Mouse (Mus musculus): ENCODE results near the gene Pvr.

The Pvr gene

GRCm38 (mm10) chr7:19871943-19872601 is 48.9 kb downstream of the Pvr start:
- DNase-seq (ENCODE audit: low read depth, low spot score), result no peak

- DNase-seq (ENCODE audit: low read depth, low spot score), result no peak
Observed at GRCm38 (mm10) chr7:19871137-19871621, 49.8 kb downstream of the Pvr start.

GRCm38 (mm10) chr7:19867751-19868399 is 53.1 kb downstream of the Pvr start:
- DNase-seq (ENCODE audit: low read depth, low spot score), result no peak

- DNase-seq (ENCODE audit: low read depth, low spot score), result no peak
Observed at GRCm38 (mm10) chr7:19866490-19866889, 54.5 kb downstream of the Pvr start.

- no peak for DNase-seq (ENCODE audit: low read depth, low spot score)
Observed at GRCm38 (mm10) chr7:19865246-19866036, 55.5 kb downstream of the Pvr start.

GRCm38 (mm10) chr7:19864241-19864640 is 56.7 kb downstream of the Pvr start:
- DNase-seq (ENCODE audit: low read depth, low spot score), result no peak

- no peak for DNase-seq (ENCODE audit: low read depth, low spot score)
Observed at GRCm38 (mm10) chr7:19861199-19861598, 59.8 kb downstream of the Pvr start, which contains the start of gene Ceacam16. TSS of gene Ceacam16 (minus strand) at chr7:19861299.

- no peak for DNase-seq (ENCODE audit: low read depth, low spot score)
Observed at GRCm38 (mm10) chr7:19859740-19860139, 61.2 kb downstream of the Pvr start.

GRCm38 (mm10) chr7:19856283-19856682 is 64.7 kb downstream of the Pvr start:
- DNase-seq (ENCODE audit: low read depth, low spot score), result no peak

- DNase-seq (ENCODE audit: low read depth, low spot score), result no peak
Observed at GRCm38 (mm10) chr7:19855663-19856062, 65.3 kb downstream of the Pvr start.

Data from c-Kit-negative CD71-positive TER-119-positive erythroid progenitor cells, embryonic 14.5 days (primary cell).